Mouse (Mus musculus): Measurements from ENCODE around the gene Mgat5b.

DNA sequence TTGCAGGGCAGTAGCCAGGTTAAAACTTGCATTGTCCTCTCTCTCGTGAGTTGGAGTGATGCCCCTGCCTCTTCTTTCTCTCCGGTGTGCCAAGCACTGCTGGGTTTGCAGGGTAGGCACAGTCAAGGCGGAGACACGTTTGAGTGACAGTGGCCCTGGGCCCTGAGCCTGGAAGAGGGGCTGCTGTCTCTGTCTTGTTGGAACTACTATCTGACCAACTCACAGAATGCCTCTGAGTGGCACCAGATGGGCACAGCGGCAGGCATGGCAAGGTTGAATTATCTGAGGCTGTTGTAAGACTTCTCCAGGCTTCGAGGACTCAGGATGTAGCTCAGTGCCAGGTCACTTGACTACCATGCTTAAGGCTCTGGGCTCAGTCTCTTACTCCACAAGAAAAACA, 9.4 kb downstream of the Mgat5b start:
- TF ChIP-seq POLR2A (IDR thresholded peaks at IDR 0.05; ENCODE audit: borderline replicate concordance, insufficient read depth, low read length) = no peak
- TF ChIP-seq CTCF (IDR thresholded peaks at IDR 0.05; ENCODE audit: borderline replicate concordance, insufficient read depth, low read depth, low read length) = no peak

All from cerebellum, adult 2 months (tissue).